Mouse (Mus musculus): ENCODE data around the gene E2f4. TPM values are rescaled to one million over a fixed set of nuclear protein-coding genes. Genes with fewer than 3 reads are reported as not detected.
A peak's percentile ranks its signal among the peaks of the same experiment; 100 is the strongest.
"Not testable (repeated sequence)": the region's sequence is repeated elsewhere in the genome, so short reads cannot be mapped to it uniquely, and the experiment has no call there.

The E2f4 gene
- polyA plus RNA-seq, 1 experiment from 2014 or later: 120 TPM

DNA sequence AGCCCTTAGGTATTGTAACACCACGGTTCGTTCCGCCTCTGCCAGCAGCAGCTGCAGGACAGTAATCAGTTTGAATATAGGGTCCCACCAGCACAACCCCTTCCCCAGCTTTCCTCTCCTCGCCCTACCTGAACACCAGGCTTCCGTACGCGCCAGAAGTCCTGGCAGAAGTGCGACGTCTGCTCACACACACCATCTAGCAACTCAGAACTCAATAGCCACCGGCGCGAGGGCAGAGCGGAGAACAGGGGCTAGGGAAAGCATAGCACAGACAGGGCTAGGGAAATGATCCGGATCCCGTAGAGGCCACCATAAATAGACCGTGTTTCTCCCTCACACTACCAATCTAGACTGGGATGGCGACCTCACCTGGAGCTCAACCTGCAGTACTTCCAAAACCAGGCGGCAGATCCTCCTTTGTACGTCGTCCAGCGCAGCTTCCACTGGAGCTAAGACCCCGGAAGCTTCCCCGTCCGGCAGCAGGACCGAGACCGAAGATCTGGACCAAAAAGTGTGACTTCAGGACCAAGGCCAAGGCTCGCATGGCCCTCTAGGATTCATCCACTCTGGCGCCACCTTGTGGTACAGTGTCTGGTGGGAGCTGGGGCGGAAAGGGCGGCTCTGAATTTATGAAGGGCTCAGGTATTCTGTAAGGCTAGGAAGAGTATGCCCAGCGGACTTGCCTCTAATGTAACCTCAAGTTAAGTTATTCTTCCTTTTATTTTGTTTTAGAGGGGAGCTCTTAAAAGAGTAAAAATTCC, 6.7 kb upstream of the E2f4 start:
- Histone ChIP-seq H3K36me3 (peaks cover 4% of the 10 kb centered on the region; the same call in 1 of the 2 replicates), H3K9me3 (no peaks in the 10 kb centered on the region), H3K27me3 (ENCODE audit: insufficient read depth, poor library complexity, severe bottlenecking) (peaks cover 44% of the 10 kb centered on the region), H3K27ac (0 out of 2 replicates have a peak overlapping the region, but pooled peaks have one; percentile 91), H3K4me3 (peak overlapping the region; percentile 54), H3K4me1 (replicated peaks) (peaks cover 48% of the 10 kb centered on the region)
- DNase-seq (ENCODE audit: low spot score): peak; percentile 89
- WGBS: 9% methylated on average over 31 of the region's 31 CpGs

DNA sequence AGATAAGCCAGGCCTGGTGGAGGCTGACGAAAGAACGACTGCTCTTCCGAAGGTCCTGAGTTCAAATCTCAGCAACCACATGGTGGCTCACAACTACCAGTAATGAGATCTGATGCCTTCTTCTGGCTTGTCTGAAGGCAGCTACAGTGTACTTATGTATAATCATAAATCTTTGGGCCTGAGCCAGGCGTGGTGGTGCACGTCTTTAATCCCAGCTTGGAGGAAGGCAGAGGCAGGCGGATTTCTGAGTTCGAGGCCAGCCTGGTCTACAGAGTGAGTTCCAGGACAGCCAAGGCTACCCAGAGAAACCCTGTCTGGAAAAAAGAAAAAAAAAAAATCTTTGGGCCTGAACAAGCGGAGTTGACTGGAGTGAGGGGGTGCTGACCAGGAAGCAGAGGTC, 6.1 kb upstream of the E2f4 start:
- DNase-seq (ENCODE audit: low spot score); H3K9me3 ChIP-seq; H3K27ac ChIP-seq; H3K4me3 ChIP-seq; H3K36me3 ChIP-seq: not testable (repeated sequence)
- 89% methylated on average over 8 of the region's 8 CpGs for WGBS
- peaks cover 47% of the 10 kb centered on the region for H3K4me1 ChIP-seq (replicated peaks)
- H3K27me3 ChIP-seq (ENCODE audit: insufficient read depth, poor library complexity, severe bottlenecking): peaks cover 40% of the 10 kb centered on the region

DNA sequence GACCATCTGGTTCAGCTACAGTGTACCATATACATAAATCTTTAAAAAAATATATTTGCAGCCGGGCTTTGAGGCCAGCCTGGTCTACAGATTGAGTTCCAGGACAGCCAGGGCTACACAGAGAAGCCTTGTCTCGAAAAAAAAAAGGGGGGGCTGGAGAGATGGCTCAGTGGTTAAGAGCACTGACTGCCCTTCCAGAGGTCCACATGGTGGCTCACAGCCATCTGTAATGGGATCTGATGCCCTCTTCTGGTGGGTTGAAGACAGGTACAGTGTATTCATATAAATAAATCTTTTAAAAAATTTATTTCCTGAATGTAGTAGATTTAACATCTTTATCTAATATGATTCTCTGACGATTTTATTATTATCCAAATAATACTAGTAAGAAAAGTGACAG, 5.7 kb upstream of the E2f4 start:
- H3K36me3 ChIP-seq; H3K4me3 ChIP-seq; H3K27ac ChIP-seq; H3K9me3 ChIP-seq; DNase-seq (ENCODE audit: low spot score): not testable (repeated sequence)
- Histone ChIP-seq H3K27me3 (ENCODE audit: insufficient read depth, poor library complexity, severe bottlenecking) (peaks cover 36% of the 10 kb centered on the region), H3K4me1 (replicated peaks) (peaks cover 47% of the 10 kb centered on the region)
- 72% methylated on average over 3 of the region's 3 CpGs for WGBS

DNA sequence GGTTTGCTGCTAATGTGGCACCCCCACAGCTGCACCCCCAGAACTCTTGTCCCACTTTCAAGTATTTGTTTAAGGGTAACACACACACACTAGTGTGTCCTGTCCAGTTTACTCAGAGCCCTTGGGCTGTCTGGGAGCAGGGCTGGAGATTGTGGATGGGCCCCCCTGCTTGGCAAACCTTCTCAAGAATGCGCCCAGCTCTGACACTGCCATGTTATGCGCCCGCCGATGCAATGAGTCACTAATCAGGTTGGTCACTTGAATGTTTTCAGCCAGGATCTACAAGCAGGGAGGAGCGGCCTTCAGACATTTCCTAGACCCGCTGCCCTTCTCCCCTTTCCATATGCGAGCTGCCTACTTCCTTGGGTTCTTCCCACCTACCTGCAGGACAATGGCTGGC, 5.0 kb upstream of the E2f4 start:
- peaks cover 36% of the 10 kb centered on the region for H3K27me3 ChIP-seq (ENCODE audit: insufficient read depth, poor library complexity, severe bottlenecking)
- 84% methylated on average over 7 of the region's 7 CpGs for WGBS
- H3K36me3 ChIP-seq: no peaks in the 10 kb centered on the region
- DNase-seq (ENCODE audit: low spot score): no peak
- H3K9me3 ChIP-seq: no peaks in the 10 kb centered on the region
- no peak overlapping the region for H3K4me3 ChIP-seq
- H3K27ac ChIP-seq: no peak overlapping the region
- peaks cover 47% of the 10 kb centered on the region for H3K4me1 ChIP-seq (replicated peaks)

DNA sequence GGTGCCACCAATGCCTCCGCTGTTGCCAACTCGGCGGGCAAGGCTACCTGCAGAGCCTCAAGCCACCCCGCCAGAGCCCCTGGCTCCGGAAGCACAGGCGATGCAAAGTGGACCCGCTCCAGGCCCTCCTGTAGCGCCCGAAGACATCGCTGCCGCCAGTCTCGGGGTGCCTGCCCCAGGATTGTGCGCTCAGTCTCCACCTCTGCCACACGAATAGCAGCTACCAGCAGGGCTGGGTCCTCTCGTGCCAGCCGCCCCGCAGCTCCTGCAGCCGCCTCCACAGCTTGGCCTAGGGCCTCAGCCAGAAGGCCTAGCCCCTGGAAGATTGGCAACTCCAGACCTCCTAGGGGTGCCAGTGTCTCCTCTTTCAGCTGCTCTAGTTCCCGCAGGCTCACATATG, 4.1 kb upstream of the E2f4 start:
- no peak for DNase-seq (ENCODE audit: low spot score)

DNA sequence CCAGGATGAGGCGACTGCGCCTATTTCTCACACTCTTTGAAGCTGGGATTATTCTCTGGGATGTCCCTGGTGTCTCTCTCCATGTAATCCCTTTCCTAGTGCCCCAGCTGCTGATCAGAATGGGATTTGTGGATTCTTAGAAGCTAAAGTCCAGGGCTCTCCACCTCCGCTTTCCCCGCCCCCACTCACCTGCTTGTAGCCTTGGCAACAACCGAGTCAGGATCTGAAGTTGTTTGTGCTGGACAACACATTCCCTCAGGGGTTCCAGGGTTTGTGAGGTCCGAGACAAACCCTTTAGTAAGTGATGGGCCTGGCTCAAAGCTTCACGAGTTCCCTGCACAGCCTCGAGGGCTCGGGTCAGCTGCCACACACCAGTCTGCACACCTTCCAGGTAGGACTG, 2.7 kb upstream of the E2f4 start:
- Histone ChIP-seq H3K4me1 (replicated peaks) (peaks cover 39% of the 10 kb centered on the region), H3K9me3 (no peaks in the 10 kb centered on the region), H3K27me3 (ENCODE audit: insufficient read depth, poor library complexity, severe bottlenecking) (peaks cover 34% of the 10 kb centered on the region), H3K27ac (no peak overlapping the region), H3K4me3 (no peak overlapping the region), H3K36me3 (peaks cover 14% of the 10 kb centered on the region)
- 72% methylated on average over 9 of the region's 9 CpGs for WGBS
- no peak for DNase-seq (ENCODE audit: low spot score)

More for the DNA sequence above, 4.1 kb upstream of the E2f4 start:
- 67% methylated on average over 19 of the region's 19 CpGs for WGBS
- H3K4me1 ChIP-seq (replicated peaks): peaks cover 44% of the 10 kb centered on the region
- no peaks in the 10 kb centered on the region for H3K9me3 ChIP-seq
- no peak overlapping the region for H3K27ac ChIP-seq
- H3K4me3 ChIP-seq: no peak overlapping the region
- H3K36me3 ChIP-seq: peaks cover 2% of the 10 kb centered on the region
- H3K27me3 ChIP-seq (ENCODE audit: insufficient read depth, poor library complexity, severe bottlenecking): peaks cover 36% of the 10 kb centered on the region

DNA sequence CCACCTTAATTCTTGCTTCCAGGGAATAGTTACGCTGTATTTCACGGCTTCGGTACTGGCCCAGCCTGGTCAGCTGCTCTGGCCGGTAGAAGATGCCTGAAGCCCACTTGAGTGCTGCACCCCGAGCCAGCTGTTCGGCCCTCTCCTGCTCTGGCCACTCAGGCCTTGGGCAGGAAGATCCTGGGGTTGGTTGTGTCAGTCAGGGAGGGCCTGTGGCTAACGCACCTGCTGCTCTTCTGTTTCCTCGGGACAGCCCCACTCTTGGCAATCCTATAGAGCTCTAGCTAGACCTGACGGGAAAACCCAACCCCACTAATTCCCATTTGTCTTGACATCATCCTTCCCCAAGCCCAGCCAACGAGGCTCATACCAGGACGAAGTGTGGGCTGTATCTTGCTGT, 2.2 kb upstream of the E2f4 start:
- Histone ChIP-seq H3K27me3 (ENCODE audit: insufficient read depth, poor library complexity, severe bottlenecking) (peaks cover 30% of the 10 kb centered on the region), H3K36me3 (peaks cover 19% of the 10 kb centered on the region), H3K27ac (no peak overlapping the region), H3K9me3 (no peaks in the 10 kb centered on the region), H3K4me3 (peak overlapping the region; percentile 20; the same call in 1 of the 2 replicates), H3K4me1 (replicated peaks) (peaks cover 37% of the 10 kb centered on the region)
- no peak for DNase-seq (ENCODE audit: low spot score)
- WGBS: 76% methylated on average over 11 of the region's 11 CpGs

DNA sequence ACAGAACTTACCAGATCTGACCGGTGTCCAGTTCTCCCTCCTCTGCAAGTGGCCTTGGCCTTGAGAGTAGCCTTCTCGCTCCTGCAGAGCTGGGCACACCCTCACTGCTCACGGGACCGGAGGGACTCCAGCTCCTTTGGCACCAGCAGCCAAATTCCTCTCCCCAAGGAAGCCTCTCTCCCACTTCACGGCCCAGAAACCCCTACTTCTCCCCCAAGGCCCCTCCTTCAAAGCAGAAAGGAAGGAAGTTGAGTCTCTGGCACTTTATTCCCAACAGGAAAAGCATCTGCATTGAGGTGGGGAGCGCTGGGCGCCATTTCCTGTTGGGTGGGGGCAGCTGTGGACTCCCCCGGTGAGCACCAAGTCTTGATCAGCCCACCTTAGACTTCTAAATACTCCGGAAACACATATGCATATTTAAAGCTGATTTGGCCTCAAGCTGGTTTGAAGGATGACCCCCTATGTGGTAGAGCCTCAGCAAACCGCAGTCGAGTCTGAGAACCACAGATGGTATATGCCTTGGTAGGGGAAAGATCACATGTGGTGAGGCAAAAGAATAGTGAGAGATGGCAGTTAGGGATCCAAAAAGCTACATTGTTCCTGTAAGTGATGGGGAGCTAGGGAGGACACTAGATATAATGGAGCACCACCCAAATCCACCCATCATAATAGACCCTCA, 1.4 kb upstream of the E2f4 start, which contains the start of gene Exoc3l:
Gene Exoc3l, minus strand, starts transcription at position 207 of the 679 bp plus-strand sequence.
- Histone ChIP-seq H3K27me3 (ENCODE audit: insufficient read depth, poor library complexity, severe bottlenecking) (peaks cover 22% of the 10 kb centered on the region), H3K9me3 (no peaks in the 10 kb centered on the region), H3K27ac (peak within 1 kb of the TSS; percentile 90), H3K4me3 (peak within 1 kb of the TSS; percentile 82), H3K4me1 (replicated peaks) (peaks cover 30% of the 10 kb centered on the region), H3K36me3 (peaks cover 27% of the 10 kb centered on the region)
- 68% methylated on average over 11 of the region's 11 CpGs for WGBS
- DNase-seq (ENCODE audit: low spot score): no peak

DNA sequence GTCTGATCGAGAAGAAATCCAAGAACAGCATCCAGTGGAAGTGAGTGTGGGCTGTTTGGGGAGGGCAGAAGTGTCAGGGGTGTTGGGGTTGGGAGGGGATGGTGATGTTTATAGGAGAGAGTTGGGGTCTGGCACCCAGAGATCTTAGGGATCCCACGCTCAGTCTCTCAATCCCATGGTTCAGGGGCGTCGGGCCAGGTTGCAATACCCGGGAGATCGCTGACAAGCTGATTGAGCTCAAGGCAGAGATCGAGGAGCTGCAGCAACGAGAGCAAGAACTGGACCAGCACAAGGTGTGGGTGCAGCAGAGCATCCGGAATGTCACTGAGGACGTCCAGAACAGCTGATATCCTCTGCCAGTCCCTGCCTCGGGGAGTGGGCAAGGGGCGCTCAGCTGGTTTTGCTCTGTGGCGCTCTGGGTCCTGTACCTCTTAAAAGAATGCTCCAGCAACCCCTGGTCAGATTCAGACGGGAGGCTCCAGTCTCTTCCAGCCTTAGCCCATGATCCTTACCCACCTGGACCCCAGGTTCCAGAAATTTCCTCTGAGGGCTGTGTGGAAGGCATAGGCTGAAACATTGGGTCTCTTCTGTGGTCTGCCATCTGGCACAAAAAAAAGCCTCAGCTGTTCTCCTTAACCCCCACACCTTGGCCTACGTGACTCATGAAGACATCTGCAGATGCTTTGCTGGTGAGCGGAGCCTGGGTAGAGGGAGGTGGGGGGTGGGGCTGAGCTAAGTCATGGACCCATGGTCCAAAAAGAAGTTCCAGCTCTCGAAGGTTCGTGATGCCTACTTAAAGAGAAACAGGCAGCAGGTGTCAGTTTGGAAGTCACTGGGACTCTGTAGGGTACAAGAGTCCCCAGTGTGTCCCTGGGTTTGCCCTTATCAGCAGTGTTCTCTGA, 1.1 kb downstream of the E2f4 start:
- Histone ChIP-seq H3K4me1 (replicated peaks) (peaks cover 27% of the 10 kb centered on the region), H3K27me3 (ENCODE audit: insufficient read depth, poor library complexity, severe bottlenecking) (peaks cover 8% of the 10 kb centered on the region), H3K9me3 (no peaks in the 10 kb centered on the region), H3K36me3 (peaks cover 52% of the 10 kb centered on the region), H3K27ac (peak overlapping the region; percentile 90), H3K4me3 (peak overlapping the region; percentile 82)
- DNase-seq (ENCODE audit: low spot score): no peak
- 66% methylated on average over 18 of the region's 18 CpGs for WGBS

DNA sequence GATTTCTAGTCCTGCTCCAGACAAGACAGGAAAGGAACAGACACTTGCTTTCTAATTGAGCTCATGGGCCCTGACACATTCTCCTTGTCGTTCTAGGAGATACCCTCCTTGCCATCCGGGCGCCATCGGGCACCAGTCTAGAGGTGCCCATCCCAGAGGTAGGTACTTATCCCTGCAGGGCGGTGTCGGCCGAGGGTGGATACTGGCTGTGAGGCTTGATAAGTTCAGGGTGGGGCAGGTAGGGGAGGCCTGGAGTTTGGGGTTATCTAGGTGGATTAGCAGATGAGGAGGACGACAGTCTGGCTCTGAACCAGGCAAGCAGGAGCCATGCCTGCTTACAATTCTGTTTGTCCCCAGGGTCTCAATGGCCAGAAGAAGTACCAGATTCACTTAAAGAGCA, 2.5 kb downstream of the E2f4 start:
- H3K27me3 ChIP-seq (ENCODE audit: insufficient read depth, poor library complexity, severe bottlenecking): 0 out of 2 replicates have a peak, but pooled peaks cover 6% of the 10 kb centered on the region
- H3K4me3 ChIP-seq: no peak overlapping the region
- 97% methylated on average over 8 of the region's 8 CpGs for whole genome bisulfite sequencing
- no peaks in the 10 kb centered on the region for H3K9me3 ChIP-seq
- H3K36me3 ChIP-seq: peaks cover 66% of the 10 kb centered on the region
- H3K27ac ChIP-seq: no peak overlapping the region
- no peak for DNase-seq (ENCODE audit: low spot score)
- peaks cover 32% of the 10 kb centered on the region for H3K4me1 ChIP-seq (replicated peaks)

DNA sequence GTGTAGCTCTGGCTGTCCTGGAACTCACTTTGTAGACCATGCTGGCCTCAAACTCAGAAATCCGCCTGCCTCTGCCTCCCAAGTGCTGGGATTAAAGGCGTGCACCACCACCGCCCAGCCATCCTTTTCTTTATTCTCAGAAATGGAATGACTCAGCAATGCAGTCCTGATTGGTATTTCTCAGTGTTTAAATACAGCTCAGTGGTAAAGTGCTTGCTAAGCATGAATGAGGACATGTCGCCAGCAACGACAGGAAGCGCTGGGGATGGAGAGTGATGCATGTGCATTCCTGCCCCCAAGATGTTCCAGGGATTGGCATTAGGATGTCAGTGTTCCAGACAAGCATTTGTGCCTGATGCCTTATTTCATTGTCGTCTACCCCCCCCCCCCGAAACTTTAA, 5.9 kb downstream of the E2f4 start:
- H3K4me1 ChIP-seq (replicated peaks): peaks cover 33% of the 10 kb centered on the region
- no peak for DNase-seq (ENCODE audit: low spot score)
- peaks cover 86% of the 10 kb centered on the region for H3K36me3 ChIP-seq
- 88% methylated on average over 8 of the region's 8 CpGs for WGBS
- no peaks in the 10 kb centered on the region for H3K27me3 ChIP-seq (ENCODE audit: insufficient read depth, poor library complexity, severe bottlenecking)
- H3K27ac ChIP-seq: no peak overlapping the region
- H3K9me3 ChIP-seq: no peaks in the 10 kb centered on the region
- H3K4me3 ChIP-seq: no peak overlapping the region

DNA sequence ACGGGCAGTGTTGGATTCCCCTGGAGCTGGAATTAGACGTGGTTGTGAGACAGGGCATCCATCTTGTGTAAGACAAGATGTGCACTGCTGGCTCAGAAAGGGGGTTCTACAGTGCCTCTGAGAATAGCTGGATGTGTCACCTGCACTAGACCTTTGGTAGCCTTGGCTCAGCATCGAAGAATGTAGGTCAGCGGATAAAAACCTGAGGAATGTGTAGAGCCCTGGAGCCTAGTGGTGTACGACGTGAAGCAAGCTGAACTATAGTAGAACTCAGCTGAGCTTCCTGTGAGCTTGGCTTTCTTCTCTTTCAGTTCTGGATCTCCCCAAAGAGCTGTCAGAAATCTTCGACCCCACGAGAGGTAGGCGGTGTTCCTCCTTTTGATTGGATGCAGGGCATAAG, 6.4 kb downstream of the E2f4 start:
- 91% methylated on average over 9 of the region's 9 CpGs for WGBS
- DNase-seq (ENCODE audit: low spot score): no peak
- Histone ChIP-seq H3K27me3 (ENCODE audit: insufficient read depth, poor library complexity, severe bottlenecking) (no peaks in the 10 kb centered on the region), H3K27ac (no peak overlapping the region), H3K4me3 (no peak overlapping the region), H3K36me3 (peaks cover 86% of the 10 kb centered on the region), H3K9me3 (no peaks in the 10 kb centered on the region), H3K4me1 (replicated peaks) (peaks cover 28% of the 10 kb centered on the region)
